Mouse (Mus musculus) testis, adult 2 months (tissue): ENCODE data around the gene Epb41l2.

Source experiments
- CTCF ChIP-seq: fragments of 200-500 bp; IDR thresholded peaks from 2 replicates; pipeline ENCODE4 v1.5.1; 2012; ENCODE audit warnings: low read depth, mild to moderate bottlenecking, inconsistent platforms, low read length, moderate library complexity; ENCODE audit not compliant: control insufficient read depth, insufficient read depth, insufficient replicate concordance
- POLR2A ChIP-seq: fragments of 200-500 bp; IDR thresholded peaks from 2 replicates; pipeline ENCODE4 v1.6.1; 2012; ENCODE audit warnings: low read depth, mild to moderate bottlenecking, inconsistent platforms, low read length, moderate library complexity; ENCODE audit not compliant: control insufficient read depth

DNA sequence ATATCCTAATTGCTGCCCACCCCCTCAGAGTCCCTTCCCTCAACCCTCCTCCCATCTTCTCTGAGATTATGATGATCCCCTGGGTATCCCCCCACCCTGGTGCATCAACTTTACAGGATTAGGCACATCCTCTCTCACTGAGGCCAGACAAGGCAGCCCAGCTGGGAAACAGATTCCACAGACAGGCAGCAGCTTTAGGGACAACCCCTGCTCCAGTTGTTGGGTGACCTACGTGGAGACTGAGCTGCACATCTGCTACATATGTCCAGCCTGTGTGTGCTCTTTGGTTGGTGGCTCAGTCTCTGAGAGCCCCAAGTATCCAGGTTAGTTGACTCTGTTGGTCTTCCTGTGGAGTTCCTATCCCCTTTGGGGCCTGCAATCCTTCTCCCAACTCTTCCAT lies 179.1 kb downstream of the Epb41l2 start:
- TF ChIP-seq CTCF = no peak
- TF ChIP-seq POLR2A = no peak
